Mouse (Mus musculus): ENCODE measurements around the gene Olfr952. TPM values are rescaled to one million over a fixed set of nuclear protein-coding genes. Genes with fewer than 3 reads are reported as not detected.

Gene Olfr952
- polyA plus RNA-seq (2014; fragmentation: Nextera tagmentation; extraction: Ambion mirVana): not detected in 2 replicates

GRCm38 (mm10) chr9:39427048-39427447 is at the start of gene Olfr952:
Olfr952 (minus strand) TSS chr9:39427148.
- no peak within 1 kb of the TSS for H3K27ac ChIP-seq (ENCODE audit: low read depth)
- no peak within 1 kb of the TSS for H3K4me2 ChIP-seq (ENCODE audit: low read length)
- H3K9ac ChIP-seq (ENCODE audit: low read length): no peak within 1 kb of the TSS
- H3K27me3 ChIP-seq (replicated peaks; ENCODE audit: control insufficient read depth, insufficient read depth, low read length): no peaks in the 10 kb centered on the region
- DNase-seq (ENCODE audit: low spot score) (no peak), ATAC-seq (replicated peaks; ENCODE audit: low FRiP score, low TSS enrichment, low read depth) (no peak)
- no peaks in the 10 kb centered on the region for H3K36me3 ChIP-seq (ENCODE audit: control insufficient read depth, insufficient read depth, low read length)
- H3K4me3 ChIP-seq (ENCODE audit: low read depth, low read length): no peak within 1 kb of the TSS
- H3K9me3 ChIP-seq (ENCODE audit: control insufficient read depth, low read length): no peaks in the 10 kb centered on the region
- no peaks in the 10 kb centered on the region for H3K4me1 ChIP-seq (replicated peaks; ENCODE audit: control insufficient read depth, insufficient read depth, low read length)

GRCm38 (mm10) chr9:39471844-39472243 is 44.9 kb upstream of the Olfr952 start, which contains the start of gene Olfr955:
Olfr955 (minus strand) TSS chr9:39471944.
- DNase-seq (ENCODE audit: low spot score) (no peak), ATAC-seq (replicated peaks; ENCODE audit: low FRiP score, low TSS enrichment, low read depth) (no peak)
- Histone ChIP-seq H3K9me3 (ENCODE audit: control insufficient read depth, low read length) (no peaks in the 10 kb centered on the region), H3K4me2 (ENCODE audit: low read length) (no peak within 1 kb of the TSS), H3K36me3 (ENCODE audit: control insufficient read depth, insufficient read depth, low read length) (no peaks in the 10 kb centered on the region), H3K27ac (ENCODE audit: low read depth) (no peak within 1 kb of the TSS), H3K4me1 (replicated peaks; ENCODE audit: control insufficient read depth, insufficient read depth, low read length) (no peaks in the 10 kb centered on the region), H3K9ac (ENCODE audit: low read length) (no peak within 1 kb of the TSS), H3K4me3 (ENCODE audit: low read depth, low read length) (no peak within 1 kb of the TSS), H3K27me3 (replicated peaks; ENCODE audit: control insufficient read depth, insufficient read depth, low read length) (no peaks in the 10 kb centered on the region)
- WGBS: 53% methylated on average over 1 of the region's 1 CpGs

DNA sequence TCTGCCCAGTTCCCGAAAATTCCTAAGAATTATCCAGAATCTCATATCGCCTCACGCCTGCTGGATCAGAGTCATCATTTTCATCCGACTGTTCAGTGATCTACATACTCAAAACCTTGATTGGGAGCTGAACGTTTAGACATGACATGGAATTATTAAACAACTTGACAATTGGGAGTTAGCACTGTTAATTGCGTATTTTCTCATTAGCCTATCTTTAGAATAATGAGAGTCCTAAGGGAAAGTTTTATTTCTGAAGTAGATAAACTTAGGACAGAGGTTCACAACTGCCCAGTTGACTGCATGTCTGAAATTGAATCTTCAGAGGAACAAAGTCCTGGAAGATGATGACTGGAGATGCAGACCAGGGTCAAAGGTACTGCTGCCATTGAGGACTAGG is 29.5 kb upstream of the Olfr952 start, which contains the start of gene Olfr954:
Olfr954 (plus strand) TSS at position 301 of the 400 bp plus-strand sequence.
- Histone ChIP-seq H3K9ac (ENCODE audit: low read length) (no peak within 1 kb of the TSS), H3K9me3 (ENCODE audit: control insufficient read depth, low read length) (no peaks in the 10 kb centered on the region), H3K27ac (ENCODE audit: low read depth) (no peak within 1 kb of the TSS), H3K4me3 (ENCODE audit: low read depth, low read length) (no peak within 1 kb of the TSS), H3K27me3 (replicated peaks; ENCODE audit: control insufficient read depth, insufficient read depth, low read length) (no peaks in the 10 kb centered on the region), H3K4me1 (replicated peaks; ENCODE audit: control insufficient read depth, insufficient read depth, low read length) (no peaks in the 10 kb centered on the region), H3K36me3 (ENCODE audit: control insufficient read depth, insufficient read depth, low read length) (no peaks in the 10 kb centered on the region), H3K4me2 (ENCODE audit: low read length) (no peak within 1 kb of the TSS)
- 81% methylated on average over 6 of the region's 6 CpGs for WGBS
- no peak for DNase-seq (ENCODE audit: low spot score)
- ATAC-seq (replicated peaks; ENCODE audit: low FRiP score, low TSS enrichment, low read depth): no peak

GRCm38 (mm10) chr9:39387110-39387509 is 39.8 kb downstream of the Olfr952 start, which contains the start of gene Olfr951:
Olfr951 (plus strand) TSS chr9:39387410.
- DNase-seq (ENCODE audit: low spot score): no peak
- no peaks in the 10 kb centered on the region for H3K9me3 ChIP-seq (ENCODE audit: control insufficient read depth, low read length)
- no peaks in the 10 kb centered on the region for H3K36me3 ChIP-seq (ENCODE audit: control insufficient read depth, insufficient read depth, low read length)
- 91% methylated on average over 2 of the region's 2 CpGs for WGBS
- no peak for ATAC-seq (replicated peaks; ENCODE audit: low FRiP score, low TSS enrichment, low read depth)
- no peak within 1 kb of the TSS for H3K27ac ChIP-seq (ENCODE audit: low read depth)
- no peak within 1 kb of the TSS for H3K4me3 ChIP-seq (ENCODE audit: low read depth, low read length)
- no peaks in the 10 kb centered on the region for H3K27me3 ChIP-seq (replicated peaks; ENCODE audit: control insufficient read depth, insufficient read depth, low read length)
- H3K9ac ChIP-seq (ENCODE audit: low read length): no peak within 1 kb of the TSS
- H3K4me1 ChIP-seq (replicated peaks; ENCODE audit: control insufficient read depth, insufficient read depth, low read length): no peaks in the 10 kb centered on the region
- H3K4me2 ChIP-seq (ENCODE audit: low read length): no peak within 1 kb of the TSS

Other genes with a start within 250 kb of the Olfr952 start
- gene Olfr944, start 225.2 kb downstream of the Olfr952 start, polyA plus RNA-seq (2014; fragmentation: Nextera tagmentation; extraction: Ambion mirVana): not detected in 2 replicates
- gene Olfr1537, start 177.2 kb downstream of the Olfr952 start, polyA plus RNA-seq (2014; fragmentation: Nextera tagmentation; extraction: Ambion mirVana): not detected in 2 replicates
- gene Olfr945, start 150.3 kb downstream of the Olfr952 start, polyA plus RNA-seq (2014; fragmentation: Nextera tagmentation; extraction: Ambion mirVana): not detected in 2 replicates
- gene Olfr948, start 101.1 kb downstream of the Olfr952 start, polyA plus RNA-seq (2014; fragmentation: Nextera tagmentation; extraction: Ambion mirVana): not detected in 2 replicates
- gene Olfr951, start 39.7 kb downstream of the Olfr952 start, polyA plus RNA-seq (2014; fragmentation: Nextera tagmentation; extraction: Ambion mirVana): not detected in 2 replicates
- gene Olfr954, start 29.6 kb upstream of the Olfr952 start, polyA plus RNA-seq (2014; fragmentation: Nextera tagmentation; extraction: Ambion mirVana): not detected in 2 replicates
- not detected in 2 replicates for gene Olfr955, start 44.8 kb upstream of the Olfr952 start, polyA plus RNA-seq (2014; fragmentation: Nextera tagmentation; extraction: Ambion mirVana)
- gene Olfr44, start 66.8 kb upstream of the Olfr952 start, polyA plus RNA-seq (2014; fragmentation: Nextera tagmentation; extraction: Ambion mirVana): not detected in 2 replicates
- not detected in 2 replicates for gene Olfr957, start 88.7 kb upstream of the Olfr952 start, polyA plus RNA-seq (2014; fragmentation: Nextera tagmentation; extraction: Ambion mirVana)
- gene Olfr958, start 126.9 kb upstream of the Olfr952 start, polyA plus RNA-seq (2014; fragmentation: Nextera tagmentation; extraction: Ambion mirVana): not detected in 2 replicates
- gene Olfr959, start 148.4 kb upstream of the Olfr952 start, polyA plus RNA-seq (2014; fragmentation: Nextera tagmentation; extraction: Ambion mirVana): not detected in 2 replicates
- gene AW551984, start 177.3 kb upstream of the Olfr952 start, polyA plus RNA-seq (2014; fragmentation: Nextera tagmentation; extraction: Ambion mirVana): 24.7 and 32.1 TPM in 2 replicates
- gene Olfr148, start 183.5 kb upstream of the Olfr952 start, polyA plus RNA-seq (2014; fragmentation: Nextera tagmentation; extraction: Ambion mirVana): not detected in 2 replicates
- gene Olfr960, start 194.2 kb upstream of the Olfr952 start, polyA plus RNA-seq (2014; fragmentation: Nextera tagmentation; extraction: Ambion mirVana): not detected in 2 replicates
- gene Olfr961, start 217.9 kb upstream of the Olfr952 start, polyA plus RNA-seq (2014; fragmentation: Nextera tagmentation; extraction: Ambion mirVana): not detected in 2 replicates
- gene Olfr963, start 240.1 kb upstream of the Olfr952 start, polyA plus RNA-seq (2014; fragmentation: Nextera tagmentation; extraction: Ambion mirVana): not detected in 2 replicates

All from intestine, embryonic 14.5 days (tissue).